Mouse (Mus musculus) ES-E14 (cell line): ENCODE results near the gene Eif4g3.

Experiments
- CHD2 ChIP-seq: IDR thresholded peaks from 2 replicates; pipeline ENCODE4 v1.6.1; 2014; ENCODE audit warnings: mild to moderate bottlenecking, low read depth, low read length, inconsistent platforms
- HCFC1 ChIP-seq: IDR thresholded peaks from 2 replicates; pipeline ENCODE4 v1.6.1; 2012; ENCODE audit warnings: low read length, inconsistent platforms, borderline replicate concordance; ENCODE audit not compliant: insufficient read depth
- MAFK ChIP-seq: IDR thresholded peaks from 2 replicates; pipeline ENCODE4 v1.6.1; 2014; ENCODE audit warnings: mild to moderate bottlenecking, low read depth, low read length, inconsistent platforms; ENCODE audit not compliant: insufficient read depth

GRCm38 (mm10) chr4:138111858-138112257, 119.0 kb downstream of the Eif4g3 start:
- no peak for TF ChIP-seq HCFC1
- no peak for TF ChIP-seq CHD2
- TF ChIP-seq MAFK = no peak
